Mouse (Mus musculus) CH12.LX (cell line): ENCODE measurements around the gene 3300002I08Rik. TPM values are rescaled to one million over a fixed set of nuclear protein-coding genes. Genes with fewer than 3 reads are reported as not detected.
"Not testable (repeated sequence)": the region's sequence is repeated elsewhere in the genome, so short reads cannot be mapped to it uniquely, and the experiment has no call there.

Experiments used
- DNase-seq: peaks from one replicate; pipeline ENCODE4 v3.0.0-alpha.2; 2013; ENCODE audit errors: extremely low read depth
- H3K27ac ChIP-seq: 2 replicates; pipeline ENCODE4 v1.5.1; 2012; ENCODE audit warnings: low read depth, mild to moderate bottlenecking, control low read depth, moderate library complexity; ENCODE audit not compliant: insufficient read depth
- H3K27me3 ChIP-seq: replicated peaks from 2 replicates; pipeline ENCODE3; 2012; ENCODE audit warnings: inconsistent platforms
- H3K36me3 ChIP-seq, 2 experiments: replicated peaks in 1 of 2; 2 replicates each; pipeline versions ENCODE3 to v1.6.1; 2012; ENCODE audit warnings: inconsistent platforms in 1 of 2, low read length in 1 of 2, mild to moderate bottlenecking in 1 of 2, mixed read lengths in 1 of 2, moderate library complexity in 1 of 2; ENCODE audit not compliant: control insufficient read depth in 1 of 2, insufficient read depth in 1 of 2
- H3K4me1 ChIP-seq, 2 experiments: 2 replicates each; pipeline ENCODE4 v1.6.1; 2012; ENCODE audit warnings: inconsistent platforms in 1 of 2, moderate library complexity in 1 of 2; ENCODE audit not compliant: insufficient read depth in 2 of 2, control insufficient read depth in 1 of 2
- H3K4me2 ChIP-seq: 2 replicates; pipeline ENCODE4 v1.6.1; 2012; ENCODE audit warnings: low read depth, mild to moderate bottlenecking, control low read depth; ENCODE audit not compliant: poor library complexity, insufficient read depth, severe bottlenecking
- H3K4me3 ChIP-seq, 3 experiments: fragments of 150-350 bp in 1 of 3; sonication (generic) in 1 of 3; replicated peaks in 1 of 3; 2 replicates each; pipeline versions ENCODE3 to v1.5.1; 2011 to 2012; ENCODE audit warnings: low read depth in 2 of 3, low read length in 2 of 3, mild to moderate bottlenecking in 2 of 3, moderate library complexity in 2 of 3, control low read depth in 1 of 3, improper control_type of control experiment in 1 of 3, inconsistent platforms in 1 of 3, mixed read lengths in 1 of 3; ENCODE audit not compliant: poor library complexity in 1 of 3
- H3K79me2 ChIP-seq: replicated peaks from 2 replicates; pipeline ENCODE4 v1.6.1; 2012; ENCODE audit warnings: mild to moderate bottlenecking, moderate library complexity; ENCODE audit not compliant: control insufficient read depth, poor library complexity, insufficient read depth, severe bottlenecking; ENCODE audit errors: extremely low read depth
- H3K9ac ChIP-seq: 2 replicates; pipeline ENCODE4 v1.6.1; 2012; ENCODE audit warnings: low read depth, mild to moderate bottlenecking, control low read depth, moderate library complexity; ENCODE audit not compliant: insufficient read depth
- H3K9me3 ChIP-seq: replicated peaks from 2 replicates; pipeline ENCODE3; 2012; ENCODE audit warnings: low read length, inconsistent platforms, mixed read lengths
- BHLHE40 ChIP-seq: IDR thresholded peaks from 2 replicates; pipeline ENCODE4 v1.6.1; 2011; ENCODE audit warnings: mild to moderate bottlenecking, low read depth, low read length, improper control_type of control experiment
- CHD1 ChIP-seq: IDR thresholded peaks from 2 replicates; pipeline ENCODE4 v1.6.1; 2012; ENCODE audit warnings: low read depth, low read length, improper control_type of control experiment, inconsistent platforms
- CHD2 ChIP-seq: IDR thresholded peaks from 2 replicates; pipeline ENCODE4 v1.6.1; 2011; ENCODE audit warnings: low read length, improper control_type of control experiment
- E2F4 ChIP-seq: IDR thresholded peaks from 2 replicates; pipeline ENCODE4 v1.6.1; 2011; ENCODE audit warnings: low read depth, low read length, improper control_type of control experiment; ENCODE audit not compliant: insufficient replicate concordance
- ELF1 ChIP-seq: IDR thresholded peaks from 2 replicates; pipeline ENCODE4 v1.6.1; 2014; ENCODE audit warnings: low read depth, mild to moderate bottlenecking, inconsistent platforms, low read length, improper control_type of control experiment
- EP300 ChIP-seq: IDR thresholded peaks from 2 replicates; pipeline ENCODE4 v1.6.1; 2011; ENCODE audit warnings: low read length, improper control_type of control experiment
- HCFC1 ChIP-seq: IDR thresholded peaks from 2 replicates; pipeline ENCODE4 v1.6.1; 2012; ENCODE audit warnings: low read depth, mild to moderate bottlenecking, inconsistent platforms, low read length, improper control_type of control experiment
- IRF4 ChIP-seq: IDR thresholded peaks from 2 replicates; pipeline ENCODE4 v1.6.1; 2014; ENCODE audit warnings: low read depth, mild to moderate bottlenecking, inconsistent platforms, low read length, improper control_type of control experiment
- MAFK ChIP-seq: IDR thresholded peaks from 2 replicates; pipeline ENCODE4 v1.6.1; 2011; ENCODE audit warnings: low read length, improper control_type of control experiment; ENCODE audit not compliant: insufficient replicate concordance
- MAZ ChIP-seq: IDR thresholded peaks from 2 replicates; pipeline ENCODE4 v1.6.1; 2012; ENCODE audit warnings: low read depth, mild to moderate bottlenecking, inconsistent platforms, low read length, improper control_type of control experiment, moderate library complexity
- NELFE ChIP-seq: IDR thresholded peaks from 2 replicates; pipeline ENCODE4 v1.6.1; 2011; ENCODE audit warnings: low read depth, low read length, improper control_type of control experiment
- POLR2A ChIP-seq: IDR thresholded peaks from 2 replicates; pipeline ENCODE4 v1.6.1; 2011; ENCODE audit warnings: low read depth, mild to moderate bottlenecking, improper control_type of control experiment, low read length
- POLR2AphosphoS2 ChIP-seq: IDR thresholded peaks from 2 replicates; pipeline ENCODE4 v1.6.1; 2011; ENCODE audit warnings: low read depth, low read length, improper control_type of control experiment
- RCOR1 ChIP-seq: conservative IDR thresholded peaks from 2 replicates; pipeline ENCODE4 v1.6.1; 2012; ENCODE audit warnings: low read depth, mild to moderate bottlenecking, inconsistent platforms, low read length, improper control_type of control experiment
- TBP ChIP-seq: conservative IDR thresholded peaks from 2 replicates; pipeline ENCODE4 v1.6.1; 2011; ENCODE audit warnings: low read depth, low read length, improper control_type of control experiment
- TCF12 ChIP-seq: IDR thresholded peaks from 2 replicates; pipeline ENCODE4 v1.6.1; 2014; ENCODE audit warnings: low read depth, mild to moderate bottlenecking, inconsistent platforms, low read length, improper control_type of control experiment
- ZMIZ1 ChIP-seq: IDR thresholded peaks from 2 replicates; pipeline ENCODE4 v1.6.1; 2012; ENCODE audit warnings: low read depth, mild to moderate bottlenecking, inconsistent platforms, low read length, improper control_type of control experiment
- ZNF384 ChIP-seq: IDR thresholded peaks from 2 replicates; pipeline ENCODE4 v1.6.1; 2012; ENCODE audit warnings: low read depth, low read length, improper control_type of control experiment, inconsistent platforms
- dilution Hi-C: fragments of 300-500 bp; cut with MboI; formaldehyde crosslinking; loops from 2 replicates; pipeline ENCODE4 v1.14.3; 2020; ENCODE audit warnings: low sequenced_read_pairs; ENCODE audit not compliant: extremely low pct_unique_long_range_greater_than_20kb, extremely low pct_ligation_motif_present
- in situ Hi-C: fragments of 300-500 bp; cut with MboI; formaldehyde crosslinking; loops from 3 replicates; pipeline ENCODE4 v1.14.3; 2019; ENCODE audit warnings: low sequenced_read_pairs, low pct_ligation_motif_present, low pct_unique_long_range_greater_than_20kb, mixed read lengths
- polyA plus RNA-seq: library from polyadenylated mRNA; unstranded; fragments of >175 nt; gene quantifications from 2 replicates; pipeline ENCODE4 v1.2.1, GENCODE M21; 2012; ENCODE audit warnings: low read depth; ENCODE audit not compliant: insufficient read length
- total RNA-seq, 2 experiments: library from RNA; depleted of rRNA; stranded (reverse); fragments of 300-350 nt in 1 of 2; fragments of >200 nt in 1 of 2; gene quantifications; 2 replicates each; pipeline ENCODE4 v1.2.3; 2012 to 2014

3300002I08Rik gene
- total RNA-seq (2012; rRNA removed): 4.7 TPM in 2 replicates
- 3.2 and 4.5 TPM in 2 replicates for total RNA-seq (2014; rRNA removed)
- polyA plus RNA-seq: 1.1 and 1.6 TPM in 2 replicates

- in situ Hi-C loops, H3K27me3 ChIP-seq, H3K79me2 ChIP-seq, dilution Hi-C loops: not testable (repeated sequence)
- peak within 1 kb of the TSS; percentile 62; the same call in 1 of the 2 replicates for H3K4me2 ChIP-seq
- peak within 1 kb of the TSS; percentile 62 to 85 (median 81) for H3K4me3 ChIP-seq
- 0 out of 2 replicates have a peak, but pooled peaks have one; percentile 52 for TF ChIP-seq CHD2
- peak; percentile 77 for TF ChIP-seq TBP
- TF ChIP-seq NELFE: peak; percentile 50; the same call in 1 of the 2 replicates
- TF ChIP-seq ZMIZ1: peak; percentile 36; the same call in 1 of the 2 replicates
- TF ChIP-seq IRF4: peak; percentile 6; the same call in 1 of the 2 replicates
- peak; percentile 74 for TF ChIP-seq ELF1
- TF ChIP-seq HCFC1: peak; percentile 63
- TF ChIP-seq TCF12: 0 out of 2 replicates have a peak, but pooled peaks have one; percentile 61
- peak; percentile 60 for TF ChIP-seq POLR2A
- TF ChIP-seq, all 38 proteins: peak for 9; not testable (repeated sequence) for 29
- H3K36me3 ChIP-seq, H3K27ac ChIP-seq, H3K4me1 ChIP-seq, H3K9me3 ChIP-seq: not testable (repeated sequence)
- peak; percentile 81 for DNase-seq
- H3K9ac ChIP-seq: peak within 1 kb of the TSS; percentile 83
These were observed at the start of gene 3300002I08Rik for GRCm38 (mm10) chr2:150362113-150362877. Gene 3300002I08Rik, minus strand, starts transcription at chr2:150362765.

- H3K27me3 ChIP-seq, H3K9me3 ChIP-seq, DNase-seq, H3K4me1 ChIP-seq, H3K27ac ChIP-seq, dilution Hi-C loops, in situ Hi-C loops, H3K4me3 ChIP-seq, H3K4me2 ChIP-seq, H3K36me3 ChIP-seq, H3K79me2 ChIP-seq, H3K9ac ChIP-seq: not testable (repeated sequence)
These were observed 49.6 kb upstream of the 3300002I08Rik start for GRCm38 (mm10) chr2:150412146-150412545.

GRCm38 (mm10) chr2:150390198-150390597 is 27.6 kb upstream of the 3300002I08Rik start:
- Histone ChIP-seq H3K79me2 (no peaks in the 10 kb centered on the region), H3K36me3 (no peaks in the 10 kb centered on the region), H3K4me1 (peaks cover 0 to 5% of the 10 kb centered on the region in 2 experiments; a peak in 1 of 4 replicates), H3K27me3 (peaks cover 4% of the 10 kb centered on the region), H3K9ac (no peak overlapping the region), H3K4me3 (no peak overlapping the region), H3K9me3 (no peaks in the 10 kb centered on the region), H3K27ac (no peak overlapping the region), H3K4me2 (no peak overlapping the region)
- in situ Hi-C loops (no loop called here), dilution Hi-C loops (no loop called here)
- TF ChIP-seq RCOR1 (no peak), CHD2 (no peak), MAZ (no peak), POLR2AphosphoS2 (no peak), ELF1 (no peak), NELFE (no peak), CHD1 (no peak), BHLHE40 (no peak), EP300 (no peak), MAFK (no peak), ZNF384 (no peak), E2F4 (no peak)
- DNase-seq: no peak

- H3K27ac ChIP-seq, H3K4me3 ChIP-seq, H3K79me2 ChIP-seq, H3K9ac ChIP-seq, H3K4me2 ChIP-seq, H3K9me3 ChIP-seq, dilution Hi-C loops, DNase-seq, H3K36me3 ChIP-seq, H3K4me1 ChIP-seq, in situ Hi-C loops, H3K27me3 ChIP-seq: not testable (repeated sequence)
These were observed 23.1 kb upstream of the 3300002I08Rik start for GRCm38 (mm10) chr2:150385553-150386106.
